Mouse (Mus musculus): ENCODE measurements around the gene Prcp.
"Not testable (repeated sequence)": the region's sequence is repeated elsewhere in the genome, so short reads cannot be mapped to it uniquely, and the experiment has no call there.

The Prcp gene

DNA sequence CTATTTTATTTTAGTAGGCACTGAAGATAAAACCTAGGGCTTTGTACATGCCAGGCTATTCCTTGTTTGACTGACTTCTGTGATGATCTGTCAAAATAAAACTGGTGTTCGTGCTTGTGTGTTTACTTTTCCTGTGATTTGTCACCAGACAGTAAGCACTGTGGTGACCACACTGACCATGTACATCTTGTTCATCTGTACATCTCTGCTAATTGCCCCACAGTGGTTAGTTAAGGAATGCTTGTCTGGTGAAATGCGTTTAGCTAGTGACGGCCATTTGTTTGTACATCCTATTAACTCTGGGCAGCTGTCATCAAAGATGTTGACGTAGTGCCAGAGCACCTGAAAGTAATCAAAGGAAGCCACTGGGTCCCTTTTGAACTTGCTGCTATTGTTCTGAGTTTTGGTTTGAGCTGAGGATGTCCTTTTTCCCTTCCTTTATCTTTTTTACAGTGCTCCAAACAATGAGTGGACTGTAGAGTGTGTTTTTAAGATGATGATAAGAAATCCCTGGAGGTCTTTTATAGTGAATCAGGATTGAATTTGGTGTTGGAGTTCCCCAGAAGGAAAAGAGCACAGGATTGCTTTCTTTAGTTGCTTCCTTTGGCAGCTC is 16.5 kb downstream of the Prcp start:
- no peak for DNase-seq (ENCODE audit: low spot score in 2 of 2)

DNA sequence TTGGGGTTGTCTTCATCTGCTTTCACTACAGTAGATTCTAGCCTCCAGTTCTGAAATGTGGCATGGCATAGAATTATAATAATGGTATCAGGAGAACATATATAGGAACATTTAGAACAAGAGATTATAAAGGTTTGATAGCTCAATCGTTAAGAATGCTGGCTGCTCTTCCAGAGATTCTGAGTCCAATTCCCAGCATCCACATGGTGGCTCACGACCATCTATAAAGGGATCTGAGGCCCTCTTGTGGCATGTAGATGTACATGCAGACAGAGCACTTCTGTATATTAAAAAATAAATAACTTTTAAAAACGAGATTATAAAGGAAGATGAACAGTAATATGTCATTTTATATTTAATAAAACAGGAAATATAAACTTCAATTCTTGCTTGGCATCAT is 19.2 kb downstream of the Prcp start:
- DNase-seq (ENCODE audit: low spot score in 2 of 2): no peak

DNA sequence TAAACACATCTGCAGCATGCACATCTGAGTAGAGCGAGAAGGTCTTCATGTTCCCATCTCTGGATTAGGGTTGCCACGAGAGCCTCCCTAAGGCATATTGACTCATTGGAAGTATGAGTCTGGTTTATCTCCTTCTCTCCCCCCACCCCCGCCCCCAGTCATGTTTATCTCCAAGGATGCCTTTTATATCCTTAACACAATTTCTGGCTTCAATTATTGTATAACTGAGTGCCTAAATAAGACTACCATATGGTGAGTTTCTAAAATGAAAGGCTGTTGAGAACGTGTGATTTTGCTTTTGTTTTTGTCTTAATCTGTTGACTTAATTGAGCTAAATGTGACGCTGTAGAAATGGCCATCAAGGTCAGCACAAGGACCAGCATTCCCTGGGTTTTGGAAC is 21.8 kb downstream of the Prcp start:
- peak in 1 of 2 experiments; percentile 18 for DNase-seq (ENCODE audit: low spot score in 2 of 2)

DNA sequence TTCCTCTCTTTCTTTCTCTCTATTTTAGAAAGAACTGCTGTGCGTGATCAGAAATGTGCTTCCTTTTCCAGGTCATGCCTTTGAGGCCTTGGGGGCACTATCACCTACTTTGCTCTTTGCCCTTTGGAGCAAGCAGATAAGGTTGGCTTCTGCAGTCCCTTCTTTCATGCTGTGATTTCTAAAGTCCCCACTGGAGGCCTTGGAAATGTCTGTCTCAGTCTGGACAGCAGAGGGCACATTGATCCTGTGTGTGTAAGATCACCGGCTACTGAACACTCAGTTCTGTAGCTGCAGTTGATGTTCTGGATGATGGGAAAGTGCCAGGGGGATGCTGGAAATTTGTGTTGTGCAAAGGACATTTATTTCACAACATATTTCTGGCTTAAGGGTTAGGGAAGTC is 22.8 kb downstream of the Prcp start:
- peak; percentile 30 to 40 for DNase-seq (ENCODE audit: low spot score in 2 of 2)

DNA sequence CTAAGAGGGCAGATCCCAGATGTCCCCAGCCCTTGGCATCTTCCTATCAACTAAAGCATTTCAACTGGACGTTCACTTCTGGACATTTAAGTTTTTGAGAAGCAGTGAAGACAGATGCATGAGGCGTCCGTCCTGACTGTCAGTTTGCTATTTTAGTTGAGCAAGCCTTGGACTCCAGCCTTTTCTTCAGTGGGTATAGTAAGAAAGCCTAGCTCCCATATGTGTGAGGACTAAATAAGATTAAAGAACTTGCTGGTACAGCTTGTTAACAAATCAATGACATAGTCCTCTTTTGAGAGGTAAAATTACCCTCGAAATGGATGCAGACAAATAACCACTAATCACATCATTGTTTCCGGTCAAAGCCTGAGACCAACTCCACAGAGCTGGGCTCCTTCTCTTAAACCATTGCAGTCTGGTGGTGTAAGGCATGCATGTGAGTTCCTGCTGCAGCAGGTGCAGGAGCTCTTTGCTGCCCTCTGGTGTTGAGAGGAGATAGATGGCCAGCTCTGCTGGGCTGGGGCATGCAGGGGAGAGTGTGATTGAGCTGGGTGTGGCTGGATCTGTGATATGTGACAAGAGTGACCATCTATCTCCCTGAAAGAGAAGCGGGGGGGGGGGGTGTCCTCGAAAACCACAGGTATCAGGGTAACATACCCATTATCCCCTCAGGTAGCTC is 29.2 kb downstream of the Prcp start:
- peak; percentile 59 to 72 for DNase-seq (ENCODE audit: low spot score in 2 of 2)

DNA sequence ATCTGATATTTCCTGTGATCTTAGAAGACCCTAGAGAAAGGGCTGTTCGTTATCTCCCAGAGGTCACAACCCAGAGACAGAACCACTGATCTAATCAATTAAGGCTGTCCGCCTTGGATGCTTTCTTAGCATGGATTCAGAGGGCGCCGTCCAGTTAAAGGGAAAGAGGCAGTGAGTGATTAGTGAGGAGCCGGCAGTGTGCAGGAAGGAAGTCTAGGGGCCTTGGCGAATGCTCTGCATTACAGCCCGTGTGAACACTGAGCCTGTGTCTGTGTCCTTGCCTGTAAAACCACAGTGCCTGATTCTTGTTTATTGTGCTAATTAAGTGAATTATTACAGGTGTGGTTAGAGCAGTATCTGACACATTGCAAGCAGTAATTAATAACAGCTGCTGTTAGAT is 30.0 kb downstream of the Prcp start:
- DNase-seq (ENCODE audit: low spot score in 2 of 2): not testable (repeated sequence)

DNA sequence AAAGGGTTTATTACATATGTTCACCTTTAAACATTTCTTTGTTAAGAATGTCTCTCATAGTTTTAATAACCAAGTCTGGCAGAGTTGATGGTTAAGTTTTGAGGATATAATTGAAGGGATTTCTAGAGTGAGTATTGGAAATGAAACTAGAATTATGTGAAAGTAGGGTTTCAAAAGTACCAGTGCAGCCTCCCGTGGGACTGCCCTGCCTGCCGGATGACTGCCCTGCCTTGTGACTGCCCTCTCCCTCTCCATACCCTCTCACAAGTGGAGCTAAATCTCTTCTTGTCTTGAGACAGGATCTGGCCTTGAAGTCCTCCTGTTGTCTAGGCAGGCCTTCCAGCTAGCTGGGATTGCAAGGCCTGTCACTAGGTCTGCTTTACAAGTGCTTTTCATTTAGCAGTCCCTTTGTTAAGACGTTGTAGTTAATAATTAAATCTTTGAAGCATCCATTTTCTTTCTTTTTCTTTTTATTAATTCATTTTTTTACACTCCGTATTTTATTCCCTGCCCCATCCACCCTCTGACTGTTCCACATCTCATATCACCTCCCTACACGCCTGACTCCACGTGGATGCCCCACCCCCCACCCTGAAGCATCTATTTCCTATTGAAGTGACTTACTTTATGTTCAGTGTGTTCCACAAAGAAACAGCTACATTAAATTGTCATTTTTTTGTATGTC is 46.0 kb downstream of the Prcp start:
- no peak for DNase-seq (ENCODE audit: low spot score in 2 of 2)

DNA sequence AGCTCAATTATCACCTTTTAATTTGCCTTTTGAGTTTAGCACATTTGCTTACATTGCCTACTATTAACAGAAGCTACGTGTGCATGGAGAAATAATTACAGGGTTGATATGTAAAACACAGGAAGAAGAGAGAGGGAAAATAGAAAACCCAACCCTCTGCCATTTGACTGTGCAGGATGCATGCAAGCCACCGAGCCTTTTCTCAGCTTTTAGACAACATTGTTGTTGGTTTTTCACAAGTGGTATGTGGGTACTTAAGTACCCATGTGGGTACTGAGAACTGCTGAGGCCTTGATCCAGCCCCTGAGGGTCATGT is 46.5 kb downstream of the Prcp start:
- DNase-seq (ENCODE audit: low spot score in 2 of 2): no peak

DNA sequence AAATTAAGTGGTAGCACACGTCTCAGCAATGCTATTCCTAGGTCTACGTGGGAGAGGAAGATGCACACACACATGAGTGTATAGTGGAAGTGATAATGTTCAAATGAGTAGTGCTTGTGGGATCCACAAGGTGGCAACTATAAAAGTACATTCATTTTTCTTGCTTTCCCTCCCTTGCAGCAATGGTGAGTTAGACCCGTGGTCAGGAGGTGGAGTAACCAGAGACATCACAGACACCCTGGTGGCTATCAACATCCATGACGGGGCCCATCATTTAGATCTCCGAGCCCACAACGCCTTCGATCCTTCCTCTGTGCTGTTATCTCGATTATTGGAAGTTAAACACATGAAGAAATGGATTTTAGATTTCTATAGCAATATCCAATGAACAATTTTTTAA is 58.5 kb downstream of the Prcp start:
- no peak for DNase-seq (ENCODE audit: low spot score in 2 of 2)

DNA sequence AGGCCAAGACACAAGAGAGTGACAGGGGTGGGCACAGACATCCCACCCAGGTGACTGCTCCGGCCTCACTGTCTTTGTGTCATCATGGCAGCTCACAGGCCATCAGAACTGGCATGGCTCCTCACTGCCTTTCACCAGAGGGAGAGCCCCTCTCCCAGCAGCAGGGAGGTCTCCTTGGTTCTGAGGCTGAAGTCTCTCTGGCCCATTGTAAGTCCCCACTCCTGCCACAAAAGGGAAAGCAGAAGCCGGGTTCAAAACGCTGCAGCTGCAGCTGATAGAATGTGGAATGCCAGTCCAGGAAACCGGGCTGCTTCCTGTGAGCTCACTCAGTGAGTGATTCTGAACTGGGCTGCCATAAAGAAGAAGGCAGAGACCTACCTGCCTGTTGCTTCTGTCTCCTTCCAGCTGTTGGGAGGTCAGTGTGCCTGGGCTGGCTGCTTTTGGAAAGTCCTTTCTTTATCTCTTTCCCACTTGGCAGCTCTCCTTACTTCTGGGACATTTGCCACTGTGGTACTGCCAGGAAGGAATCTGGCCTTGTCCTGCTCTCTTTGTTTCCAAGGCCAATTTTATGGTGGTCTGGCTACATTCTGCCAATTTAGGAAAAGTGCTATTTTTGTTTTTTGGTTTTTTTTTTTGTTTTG is 59.2 kb downstream of the Prcp start:
- DNase-seq (ENCODE audit: low spot score in 2 of 2): not testable (repeated sequence)

DNA sequence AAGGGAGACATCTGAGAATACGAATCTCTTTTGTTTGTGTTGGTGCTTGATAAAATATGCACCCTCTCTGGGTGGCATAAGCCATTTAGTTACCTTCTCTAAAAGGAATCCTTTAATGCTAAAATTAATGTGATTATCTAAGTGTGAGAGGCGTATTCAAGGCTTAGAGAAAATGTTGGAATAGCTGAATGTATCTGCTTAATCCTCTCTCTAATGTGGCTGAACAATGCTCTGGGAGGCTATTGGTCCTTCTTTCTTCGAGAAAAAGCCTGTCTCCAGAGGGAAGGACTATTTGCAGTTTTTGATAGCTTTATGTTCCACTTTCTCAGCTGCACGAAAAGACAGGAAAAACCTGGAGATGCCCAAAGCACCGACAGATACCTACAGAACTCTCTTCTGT is 62.5 kb downstream of the Prcp start:
- no peak for DNase-seq (ENCODE audit: low spot score in 2 of 2)

DNA sequence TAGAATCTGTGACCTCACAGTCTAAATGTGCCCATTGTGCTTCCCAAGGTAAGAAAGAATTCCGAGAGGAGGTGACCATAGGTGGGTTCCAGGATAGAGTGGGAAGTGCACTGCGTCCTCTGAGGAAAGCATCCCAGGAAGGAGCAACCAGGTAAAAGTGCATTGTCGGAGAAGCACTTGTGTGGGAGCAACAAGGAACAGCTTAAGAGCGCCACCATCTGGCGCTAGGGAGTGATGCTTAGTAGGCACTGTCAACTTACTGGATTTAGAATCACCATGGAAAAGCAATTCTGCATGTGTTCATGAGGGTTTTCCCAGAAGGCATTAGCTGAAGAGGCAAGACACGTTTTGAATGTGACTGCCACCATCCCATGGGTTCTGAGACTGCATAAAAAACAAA is 63.7 kb downstream of the Prcp start:
- no peak for DNase-seq (ENCODE audit: low spot score in 2 of 2)

DNA sequence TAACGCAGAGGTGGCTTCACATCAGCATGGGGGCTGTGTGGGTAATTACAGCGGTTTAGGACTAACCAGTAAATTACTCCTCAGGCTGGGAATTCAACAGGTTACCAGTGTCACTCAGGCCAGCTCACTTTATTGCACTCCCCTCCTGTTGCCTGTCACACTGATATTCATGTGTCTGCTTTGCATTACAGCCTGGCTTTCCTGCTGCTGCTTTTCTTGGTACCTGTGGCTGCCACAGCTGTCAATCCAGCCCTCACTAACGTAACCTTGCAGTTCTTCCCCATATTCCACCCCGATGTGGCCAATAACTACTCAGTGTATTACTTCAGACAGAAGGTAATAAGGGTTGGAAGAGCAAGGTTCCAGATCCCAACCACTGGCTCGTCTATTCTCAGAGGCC is 65.5 kb downstream of the Prcp start:
- no peak for DNase-seq (ENCODE audit: low spot score in 2 of 2)

DNA sequence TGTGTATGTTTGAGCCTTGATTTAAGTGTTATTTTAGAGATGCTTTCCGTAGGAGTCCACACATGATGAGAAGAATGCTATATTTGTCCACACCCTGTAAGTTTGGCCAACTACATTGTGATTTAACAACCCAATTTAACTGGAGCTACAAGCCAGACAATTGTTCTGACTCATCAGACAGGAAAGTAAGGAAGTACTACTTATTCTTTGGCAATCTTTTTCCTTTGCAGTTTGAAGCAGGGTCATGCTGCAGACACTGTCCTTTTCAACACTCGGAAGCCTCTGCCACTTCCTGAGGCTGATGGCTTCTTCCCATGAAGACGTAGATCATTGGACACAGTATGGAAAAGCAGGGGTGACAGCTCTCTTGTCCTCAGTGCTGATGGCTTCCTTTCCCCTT is 76.5 kb downstream of the Prcp start:
- DNase-seq (ENCODE audit: low spot score in 2 of 2): no peak

DNA sequence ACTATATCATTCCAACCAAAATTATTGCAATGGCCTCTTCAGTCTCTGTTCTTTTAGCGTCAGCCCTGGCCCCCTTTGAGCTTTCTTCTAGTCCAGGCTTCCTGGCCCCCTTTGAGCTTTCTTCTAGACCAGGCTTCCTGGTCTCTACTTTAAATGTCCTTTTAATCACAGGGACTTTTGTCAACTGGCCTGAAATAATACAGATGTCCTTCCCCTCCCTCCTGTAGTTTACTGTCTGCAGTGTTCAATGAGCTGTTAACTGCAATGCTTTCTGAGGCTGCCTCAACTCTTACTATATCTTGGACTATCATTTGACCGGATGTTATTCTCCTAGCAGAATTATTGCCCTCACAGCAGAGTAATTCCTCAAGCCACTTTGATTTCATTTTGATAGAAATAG is 77.9 kb downstream of the Prcp start:
- no peak for DNase-seq (ENCODE audit: low spot score in 2 of 2)

DNA sequence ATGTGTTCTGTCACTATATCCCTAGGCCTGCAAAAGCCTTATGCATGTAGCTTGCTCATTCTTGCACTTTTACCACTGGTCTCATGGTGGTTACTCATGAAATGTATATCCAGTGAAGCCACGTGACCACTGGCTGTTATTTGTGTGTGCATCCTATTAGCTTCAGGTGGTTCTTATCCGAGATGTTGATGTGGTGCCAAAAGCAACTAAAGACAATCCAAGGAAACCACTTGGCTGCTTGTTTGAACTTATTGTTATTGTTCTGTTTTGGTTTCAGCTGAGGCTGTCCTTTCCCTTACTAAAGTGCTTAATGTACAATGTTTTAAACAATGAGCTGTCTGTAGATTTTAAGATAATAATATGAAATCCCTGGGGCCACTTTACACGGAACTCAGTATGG is 85.5 kb downstream of the Prcp start:
- DNase-seq (ENCODE audit: low spot score in 2 of 2): no peak

DNA sequence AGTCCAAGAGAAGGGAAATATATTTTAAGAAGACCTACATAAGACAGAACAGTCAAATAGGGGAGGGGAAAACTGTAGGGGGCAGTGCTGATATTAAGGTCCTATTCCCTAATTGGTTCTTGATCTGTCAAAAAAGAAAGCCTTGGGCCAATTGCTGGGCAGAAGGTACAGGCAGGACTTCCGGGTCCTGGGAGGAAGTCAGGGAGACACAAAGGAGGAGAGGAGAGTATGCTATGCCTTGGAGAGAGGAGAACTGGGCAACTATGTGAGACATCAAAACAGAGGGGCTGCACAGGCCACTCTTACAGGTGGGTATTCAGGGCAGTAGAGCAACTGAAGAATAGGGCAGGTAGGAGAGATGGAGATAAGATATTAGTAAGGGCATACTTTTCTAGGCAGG is 87.6 kb downstream of the Prcp start:
- no peak for DNase-seq (ENCODE audit: low spot score in 2 of 2)

DNA sequence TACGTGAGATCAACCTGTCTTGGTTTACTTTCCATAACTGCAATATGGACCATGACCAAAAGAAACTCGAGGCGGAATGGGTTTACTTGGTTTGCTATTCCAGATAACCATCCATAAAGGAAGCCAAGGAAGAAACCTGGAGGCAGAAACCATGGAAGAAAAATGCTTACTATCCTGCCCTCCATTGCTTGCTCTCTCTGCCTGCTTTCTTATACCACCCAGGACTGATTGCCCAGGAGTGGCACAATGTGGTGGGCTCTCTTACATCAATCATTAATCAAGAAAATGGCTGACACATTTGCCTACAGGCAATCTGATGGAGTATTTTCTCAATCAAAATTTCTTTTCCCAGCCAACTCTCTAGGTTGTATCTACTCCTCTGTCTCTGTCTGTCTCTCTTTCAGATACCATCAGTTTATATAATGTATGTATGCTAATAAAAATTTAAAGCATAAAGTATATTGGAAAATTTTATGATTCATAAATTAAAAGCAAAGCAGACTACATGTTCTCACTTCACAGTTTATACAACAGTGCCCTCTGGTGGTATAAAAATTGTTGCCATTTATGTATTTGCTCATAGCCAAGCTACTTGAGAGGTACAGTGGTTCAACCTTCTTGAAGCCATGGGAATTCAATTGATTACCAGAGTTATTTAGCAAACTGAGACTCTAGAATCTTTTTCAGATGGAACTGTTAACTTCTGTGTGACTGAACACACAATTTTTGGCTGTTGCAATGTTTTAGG is 90.7 kb downstream of the Prcp start:
- DNase-seq (ENCODE audit: low spot score in 2 of 2): peak in 1 of 2 experiments; percentile 45

DNA sequence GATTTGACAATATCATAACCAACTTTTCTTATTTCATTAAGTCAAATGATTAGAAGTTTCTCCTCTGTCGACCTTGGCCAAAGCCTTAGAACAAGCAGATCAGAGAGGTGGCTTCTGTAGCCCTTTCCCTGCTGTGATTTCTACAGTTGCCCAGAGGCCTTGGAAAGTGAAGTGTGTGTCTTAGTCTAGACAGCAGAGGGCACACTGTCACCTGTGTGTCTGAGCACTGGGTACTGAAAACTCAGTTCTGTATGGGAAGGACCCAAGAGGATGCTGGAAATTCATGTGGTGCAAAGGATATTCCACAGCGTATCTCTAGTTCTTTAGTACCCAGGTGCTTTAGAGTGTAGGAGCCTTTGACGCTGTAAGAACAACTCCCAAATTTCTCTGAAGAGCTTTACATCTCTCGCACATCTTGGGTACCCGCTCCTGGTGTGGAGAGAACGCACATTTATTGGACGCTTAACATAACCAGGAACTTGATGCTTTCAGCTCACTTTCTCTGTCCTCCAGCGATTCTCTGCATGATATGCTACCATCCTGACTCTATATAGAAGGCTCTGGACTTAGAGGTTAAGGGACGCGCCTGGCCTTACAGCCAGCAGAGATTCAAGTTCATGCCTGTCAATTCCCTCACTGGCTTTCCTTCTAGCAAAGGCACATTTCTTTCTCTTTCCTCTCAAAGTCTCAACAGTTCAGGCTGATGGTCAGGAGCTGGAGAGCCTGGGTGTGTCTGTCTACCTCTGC is 93.3 kb downstream of the Prcp start:
- DNase-seq (ENCODE audit: low spot score in 2 of 2): peak; percentile 56 to 65

DNA sequence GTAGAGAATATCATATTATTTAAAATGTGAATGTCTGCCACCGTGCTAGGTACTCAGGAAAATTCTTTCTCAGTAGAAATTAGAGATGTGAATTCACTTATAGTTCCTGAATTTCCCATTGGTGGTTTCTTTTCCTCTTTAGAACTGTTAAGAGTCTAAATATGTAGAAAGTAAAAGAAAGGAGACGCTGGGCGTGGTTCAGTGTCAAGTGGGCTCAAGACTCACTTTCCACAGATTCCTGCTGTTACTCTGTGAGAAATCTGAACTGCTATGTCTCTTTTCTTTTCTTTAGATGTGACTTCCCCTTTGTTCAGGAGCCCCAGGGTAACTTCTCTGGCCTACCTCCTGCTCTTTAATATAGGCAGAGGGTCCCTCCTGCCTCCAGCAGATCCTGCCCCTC is 103.2 kb downstream of the Prcp start:
- DNase-seq (ENCODE audit: low spot score in 2 of 2): no peak

DNA sequence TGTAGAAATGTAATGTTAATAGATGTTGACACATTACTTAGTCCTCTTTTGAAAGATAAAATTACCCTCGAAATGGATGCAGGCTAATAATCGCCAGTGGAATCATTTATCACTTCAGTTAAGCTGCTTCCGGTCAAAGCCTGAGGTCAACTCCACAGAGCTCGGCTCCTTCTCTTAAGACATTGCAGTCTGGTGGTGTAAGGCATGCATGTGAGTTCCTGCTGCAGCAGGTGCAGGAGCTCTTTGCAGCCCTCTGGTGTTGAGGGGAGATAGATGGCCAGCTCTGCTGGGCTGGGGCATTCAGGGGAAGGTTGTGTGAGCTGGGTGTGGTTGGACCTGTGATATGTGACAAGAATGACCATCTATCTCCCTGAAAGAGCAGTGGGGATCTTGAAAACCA is 104.0 kb downstream of the Prcp start:
- DNase-seq (ENCODE audit: low spot score in 2 of 2): no peak

DNA sequence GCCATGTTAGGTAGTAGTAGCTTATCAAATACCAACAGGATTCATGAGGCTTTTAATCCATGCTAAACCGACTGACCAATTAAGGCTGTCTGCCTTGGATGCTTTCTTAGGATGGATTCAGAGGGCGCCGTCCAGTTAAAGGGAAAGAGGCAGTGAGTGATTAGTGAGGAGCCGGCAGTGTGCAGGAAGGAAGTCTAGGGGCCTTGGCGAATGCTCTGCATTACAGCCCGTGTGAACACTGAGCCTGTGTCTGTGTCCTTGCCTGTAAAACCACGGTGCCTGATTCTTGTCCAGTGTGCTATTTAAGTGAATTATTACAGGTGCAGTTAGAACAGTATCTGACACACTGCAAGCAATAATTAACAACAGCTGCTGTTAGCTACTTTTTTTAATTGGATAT is 104.5 kb downstream of the Prcp start:
- not testable (repeated sequence) for DNase-seq (ENCODE audit: low spot score in 2 of 2)
